31 mouse cellular contexts compared by ENCODE assay signal in the genomic region with DNA sequence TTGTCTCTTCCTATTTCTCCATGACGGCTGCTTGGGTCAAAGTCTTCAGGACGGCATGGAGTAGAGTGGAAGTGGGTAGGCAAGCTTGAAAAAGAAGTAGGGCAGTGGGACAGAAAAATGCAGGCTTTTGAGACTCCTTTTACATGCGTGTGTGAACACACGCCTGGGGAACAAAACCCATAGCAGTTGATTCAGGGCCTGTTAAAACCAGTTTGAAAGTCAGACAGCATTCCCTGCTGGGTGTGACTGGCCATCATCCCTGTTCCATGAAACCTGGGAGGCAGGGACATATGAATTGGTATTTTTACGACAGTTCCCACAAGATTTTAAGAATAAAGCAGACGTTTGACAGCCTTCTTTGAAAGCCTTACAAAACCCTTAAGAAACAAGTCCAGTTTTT.
"Had no signal": no experiment of that assay in that cellular context is flagged by ENCODE, and none has a peak within 500 bp of the region (broad histone marks: within the 10 kb centered on the region; RNA-seq: fewer than 3 reads in every experiment).

No protein-coding gene starts in this region.

- H3K36me3 ChIP-seq: limb, embryonic 10.5 days; limb, embryonic 12.5 days; limb, embryonic 13.5 days; limb, embryonic 15.5 days; liver, embryonic 12.5 days; liver, embryonic 13.5 days; liver, embryonic 15.5 days; lung, embryonic 15.5 days; midbrain, embryonic 10.5 days; midbrain, embryonic 12.5 days; midbrain, embryonic 13.5 days; midbrain, embryonic 15.5 days; neural tube, embryonic 12.5 days had no signal

- H3K9ac ChIP-seq: limb, embryonic 12.5 days; limb, embryonic 13.5 days; limb, embryonic 15.5 days; liver, embryonic 12.5 days; liver, embryonic 13.5 days; liver, embryonic 14.5 days; liver, embryonic 15.5 days; liver, postnatal 0 days; lung, embryonic 14.5 days; lung, embryonic 15.5 days; midbrain, embryonic 12.5 days; midbrain, embryonic 13.5 days; midbrain, embryonic 15.5 days; neural tube, embryonic 12.5 days had no signal

- H3K27me3 ChIP-seq: limb, embryonic 12.5 days; limb, embryonic 13.5 days; limb, embryonic 15.5 days; liver, embryonic 12.5 days; liver, embryonic 13.5 days; liver, embryonic 15.5 days; lung, embryonic 15.5 days; megakaryocyte, embryonic 14.5 days; midbrain, embryonic 12.5 days; midbrain, embryonic 13.5 days; midbrain, embryonic 15.5 days; neural tube, embryonic 12.5 days had no signal

- ATAC-seq: liver, embryonic 12.5 days; liver, postnatal 0 days; lung, postnatal 0 days; midbrain, embryonic 13.5 days; midbrain, embryonic 15.5 days had no signal

- H3K4me2 ChIP-seq: limb, embryonic 12.5 days; limb, embryonic 13.5 days; limb, embryonic 15.5 days; liver, embryonic 11.5 days; liver, embryonic 12.5 days; liver, embryonic 13.5 days; liver, embryonic 15.5 days; lung, embryonic 14.5 days; lung, embryonic 15.5 days; midbrain, embryonic 12.5 days; midbrain, embryonic 13.5 days; midbrain, embryonic 15.5 days; neural tube, embryonic 12.5 days had no signal

- H3K4me1 ChIP-seq: limb, embryonic 12.5 days; limb, embryonic 13.5 days; limb, embryonic 15.5 days; liver, embryonic 12.5 days; liver, embryonic 13.5 days; liver, embryonic 15.5 days; lung, embryonic 15.5 days; megakaryocyte, embryonic 14.5 days; midbrain, embryonic 10.5 days; midbrain, embryonic 12.5 days; midbrain, embryonic 13.5 days; midbrain, embryonic 15.5 days; neural tube, embryonic 12.5 days had no signal

- H3K9me3 ChIP-seq: limb, embryonic 10.5 days; limb, embryonic 12.5 days; limb, embryonic 13.5 days; limb, embryonic 15.5 days; liver, embryonic 15.5 days; lung, embryonic 15.5 days; midbrain, embryonic 10.5 days; midbrain, embryonic 12.5 days; midbrain, embryonic 13.5 days; midbrain, embryonic 15.5 days; neural tube, embryonic 12.5 days had no signal

- H3K4me3 ChIP-seq: left cerebral cortex, adult 2 months; limb, embryonic 10.5 days; limb, embryonic 12.5 days; limb, embryonic 13.5 days; limb, embryonic 15.5 days; liver, embryonic 12.5 days; liver, embryonic 13.5 days; liver, embryonic 15.5 days; lung, embryonic 15.5 days; megakaryocyte, embryonic 14.5 days; midbrain, embryonic 10.5 days; midbrain, embryonic 12.5 days; midbrain, embryonic 13.5 days; midbrain, embryonic 15.5 days; myocyte; neural tube, embryonic 12.5 days had no signal

- DNase-seq: left cerebral cortex, postnatal 4 days; liver; liver, embryonic 13.5 days; liver, postnatal 0 days; lung, adult 18-20 months; lung, adult 2 months; lung, embryonic 14.5 days; lung, postnatal 10 days; lung, postnatal 14 days; lung, postnatal 36 days; lung, postnatal 4 days; midbrain, embryonic 14.5 days had no signal

- H3K27ac ChIP-seq: left cerebral cortex, adult 2 months; limb, embryonic 10.5 days; limb, embryonic 12.5 days; limb, embryonic 13.5 days; limb, embryonic 15.5 days; liver, embryonic 12.5 days; liver, embryonic 13.5 days; liver, embryonic 14.5 days; liver, embryonic 15.5 days; lung, embryonic 15.5 days; macrophage; midbrain, embryonic 10.5 days; midbrain, embryonic 12.5 days; midbrain, embryonic 13.5 days; midbrain, embryonic 15.5 days; neural tube, embryonic 12.5 days had no signal
